Mouse (Mus musculus) left cerebral cortex, postnatal 25 days (tissue): Measurements from ENCODE around the gene Vmn2r72. TPM values are rescaled to one million over a fixed set of nuclear protein-coding genes. Genes with fewer than 3 reads are reported as not detected.

Experiments
- DNase-seq, 2 experiments: peaks; one replicate each; pipeline ENCODE4 v3.0.0; 2022; ENCODE audit warnings: low spot score in 2 of 2, mixed read lengths in 1 of 2
- intact Hi-C: fragments of 180-260 bp; cut with DNase I; formaldehyde crosslinking; loops from one replicate; pipeline ENCODE4 v1.15.1; 2025
- total RNA-seq, 2 experiments: library from RNA; stranded (reverse); gene quantifications; 2 replicates each; pipeline ENCODE4 v1.2.3; 2021

Gene Vmn2r72
- total RNA-seq: not detected

- intact Hi-C loops: no loop called here
- DNase-seq: no peak
Measured at GRCm38 (mm10) chr7:85754997-85755396, at the start of gene Vmn2r72. Gene Vmn2r72 (minus strand): TSS chr7:85755097.

Other genes with a start within 250 kb of the Vmn2r72 start
- not detected for gene Vmn2r71, start 192.0 kb downstream of the Vmn2r72 start, total RNA-seq
- not detected for gene Vmn2r70, start 185.9 kb downstream of the Vmn2r72 start, total RNA-seq
- gene Vmn2r73, start 121.2 kb upstream of the Vmn2r72 start, total RNA-seq: not detected
- gene Vmn2r74, start 206.5 kb upstream of the Vmn2r72 start, total RNA-seq: not detected